Comparison of ENCODE assay signal across 10 mouse cellular contexts in the genomic region with DNA sequence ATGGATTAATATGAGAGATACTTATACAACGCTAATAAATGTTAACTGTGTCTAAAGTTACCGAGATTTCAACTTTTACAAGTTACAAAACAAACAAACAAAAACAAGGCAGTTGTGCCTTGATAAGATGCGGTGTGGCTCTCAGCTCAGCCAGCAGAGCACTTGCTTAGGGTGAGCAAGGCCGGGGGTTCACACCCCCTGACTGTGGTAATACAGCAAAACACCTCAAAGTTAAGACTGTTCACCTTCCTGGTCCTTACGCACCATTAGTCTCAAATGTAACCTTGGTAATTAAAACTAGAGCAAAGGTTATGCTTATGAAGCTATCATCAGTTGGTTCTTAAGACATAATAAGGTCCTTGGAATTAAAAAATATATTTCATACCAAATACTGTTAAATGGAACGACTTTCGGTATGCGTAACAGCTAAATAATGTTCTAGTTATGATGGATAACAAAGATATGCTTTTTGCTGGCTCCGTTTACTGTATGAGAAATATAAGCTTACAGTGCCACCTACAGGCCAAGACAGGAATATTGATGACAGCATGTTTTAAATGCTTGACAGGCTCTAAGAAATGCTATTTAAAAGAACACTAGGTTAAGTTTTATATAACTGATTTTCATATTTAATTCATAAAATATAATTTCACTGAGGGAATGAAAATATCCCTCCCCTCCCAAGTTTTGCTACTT. TPM values are rescaled to one million over a fixed set of nuclear protein-coding genes. Genes with fewer than 3 reads are reported as not detected.
DNase-seq lines count a peak whose midpoint lies in the region; ATAC-seq and TF ChIP-seq lines count a peak whose summit lies in the region.
"Had no signal": no experiment of that assay in that cellular context is flagged by ENCODE, and none has a peak within 500 bp of the region (broad histone marks: within the 10 kb centered on the region; RNA-seq: fewer than 3 reads in every experiment).

No protein-coding gene starts in this region.

- no peak overlapping the region for H3K27ac ChIP-seq in liver, postnatal 0 days (ENCODE audit: low read depth)
- H3K27ac ChIP-seq: embryonic facial prominence, embryonic 13.5 days; liver, embryonic 15.5 days had no signal

- H3K36me3 ChIP-seq in liver, postnatal 0 days (replicated peaks; ENCODE audit: insufficient read depth, low read length): no peaks in the 10 kb centered on the region
- H3K36me3 ChIP-seq: liver, embryonic 15.5 days had no signal

- ATAC-seq in CD4-positive, CD25-positive, alpha-beta regulatory T cell, adult 4 months: peak; percentile 92
- ATAC-seq in granulocyte monocyte progenitor cell, adult 5-6 weeks (replicated peaks; ENCODE audit: poor library complexity, severe bottlenecking): peak; percentile 77
- ATAC-seq in liver, postnatal 0 days: no peak

- H3K4me3 ChIP-seq in liver, postnatal 0 days (ENCODE audit: low read depth, low read length): no peak overlapping the region
- H3K4me3 ChIP-seq: embryonic facial prominence, embryonic 13.5 days; liver, embryonic 15.5 days had no signal

- H3K9me3 ChIP-seq in liver, postnatal 0 days (ENCODE audit: low read length): no peaks in the 10 kb centered on the region
- H3K9me3 ChIP-seq: embryonic facial prominence, embryonic 13.5 days; liver, embryonic 15.5 days had no signal

- no peak overlapping the region for H3K9ac ChIP-seq in liver, postnatal 0 days (replicated peaks)
- H3K9ac ChIP-seq: embryonic facial prominence, embryonic 13.5 days; liver, embryonic 15.5 days had no signal

- 38% methylated on average over 9 of the region's 9 CpGs for WGBS in liver, postnatal 0 days (ENCODE audit: insufficient replicate concordance)

- DNase-seq in kidney, adult 9 months: peak; percentile 56
- no peak for DNase-seq in kidney, adult 18-20 months
- DNase-seq in brain, adult 2 months (ENCODE audit: low read depth, low spot score): peak; percentile 88
- peak; percentile 25 for DNase-seq in liver, postnatal 0 days
- peak; percentile 58 for DNase-seq in skeletal muscle tissue, adult 2 months (ENCODE audit: low read depth, low spot score)
- DNase-seq in frontal cortex, postnatal 14 days (ENCODE audit: low spot score in 2 of 2): no peak

- TF ChIP-seq EP300 in liver, postnatal 0 days (IDR thresholded peaks at IDR 0.05; ENCODE audit: low read depth): no peak

- H3K4me1 ChIP-seq in liver, postnatal 0 days (ENCODE audit: insufficient read depth): no peaks in the 10 kb centered on the region
- H3K4me1 ChIP-seq: embryonic facial prominence, embryonic 13.5 days; liver, embryonic 15.5 days had no signal

- no peak overlapping the region for H3K4me2 ChIP-seq in liver, postnatal 0 days (ENCODE audit: low read depth, low read length)
- H3K4me2 ChIP-seq: embryonic facial prominence, embryonic 13.5 days; liver, embryonic 15.5 days had no signal

- peak; percentile 76 for TF ChIP-seq CTCF in liver, postnatal 0 days (IDR thresholded peaks at IDR 0.05; ENCODE audit: low read depth)

- no peaks in the 10 kb centered on the region for H3K27me3 ChIP-seq in liver, postnatal 0 days (ENCODE audit: insufficient read depth, low read length)
- H3K27me3 ChIP-seq: embryonic facial prominence, embryonic 13.5 days; liver, embryonic 15.5 days had no signal

RNA-seq across cellular contexts. Expression of a gene that starts 23.0 kb away (rescaled TPM):
- polyA plus RNA-seq in CD4-positive, CD25-positive, alpha-beta regulatory T cell, adult 4 months (2017; shearing (Covaris generic)): 1 to 10 TPM; 6.9 to 9.9 TPM
- 14.8 and 19.8 TPM in 2 replicates for total RNA-seq in granulocyte monocyte progenitor cell, adult 5-6 weeks (2014; fragmentation: Nextera tagmentation)
- total RNA-seq in granulocyte monocyte progenitor cell, adult 5-6 weeks (2017): 14.1 and 18.4 TPM in 2 replicates
- polyA plus RNA-seq in liver, postnatal 0 days (2015; fragmentation: Nextera tagmentation; extraction: Ambion mirVana): 1.9 and 2.0 TPM in 2 replicates

RNA-seq across cellular contexts. Expression of a gene that starts 23.1 kb away (rescaled TPM):
- polyA plus RNA-seq in CD4-positive, CD25-positive, alpha-beta regulatory T cell, adult 4 months (2017; shearing (Covaris generic)): 10 to 100 TPM; 31.1 to 40.4 TPM
- 20.8 and 26.3 TPM in 2 replicates for total RNA-seq in granulocyte monocyte progenitor cell, adult 5-6 weeks (2014; fragmentation: Nextera tagmentation)
- total RNA-seq in granulocyte monocyte progenitor cell, adult 5-6 weeks (2017): 20.9 and 22.9 TPM in 2 replicates
- 5.0 and 5.6 TPM in 2 replicates for polyA plus RNA-seq in liver, postnatal 0 days (2015; fragmentation: Nextera tagmentation; extraction: Ambion mirVana)

RNA-seq across cellular contexts. Expression of a gene that starts 55.1 kb away (rescaled TPM):
- not detected for polyA plus RNA-seq in CD4-positive, CD25-positive, alpha-beta regulatory T cell, adult 4 months (2017; shearing (Covaris generic))
- not detected in 2 replicates for total RNA-seq in granulocyte monocyte progenitor cell, adult 5-6 weeks (2014; fragmentation: Nextera tagmentation)
- not detected in 2 replicates for total RNA-seq in granulocyte monocyte progenitor cell, adult 5-6 weeks (2017)
- polyA plus RNA-seq in liver, postnatal 0 days (2015; fragmentation: Nextera tagmentation; extraction: Ambion mirVana): 0.02 TPM in 1 of 2 replicates, not detected in the other

Comparison
In these comparisons a context has a peak if more than half of its experiments do, and no peak if none do; other contexts are left out.
1. DNase-seq: peak in kidney, adult 9 months (single experiment), brain, adult 2 months (single experiment), liver, postnatal 0 days (single experiment) and skeletal muscle tissue, adult 2 months (single experiment); none in kidney, adult 18-20 months (single experiment) and frontal cortex, postnatal 14 days (0 of 2).